Mouse (Mus musculus) central nervous system, embryonic 18 days (tissue): ENCODE results near the gene Umps. TPM values are rescaled to one million over a fixed set of nuclear protein-coding genes. Genes with fewer than 3 reads are reported as not detected.

ENCODE experiments used
- polyA plus RNA-seq: library from polyadenylated mRNA; depleted of rRNA; stranded (reverse); fragments of >200 nt; gene quantifications from 2 replicates; pipeline ENCODE4 v1.2.3, GENCODE M21; 2012; rRNA removed

Gene Umps
- polyA plus RNA-seq, result 17.9 and 18.4 TPM in 2 replicates

DNA sequence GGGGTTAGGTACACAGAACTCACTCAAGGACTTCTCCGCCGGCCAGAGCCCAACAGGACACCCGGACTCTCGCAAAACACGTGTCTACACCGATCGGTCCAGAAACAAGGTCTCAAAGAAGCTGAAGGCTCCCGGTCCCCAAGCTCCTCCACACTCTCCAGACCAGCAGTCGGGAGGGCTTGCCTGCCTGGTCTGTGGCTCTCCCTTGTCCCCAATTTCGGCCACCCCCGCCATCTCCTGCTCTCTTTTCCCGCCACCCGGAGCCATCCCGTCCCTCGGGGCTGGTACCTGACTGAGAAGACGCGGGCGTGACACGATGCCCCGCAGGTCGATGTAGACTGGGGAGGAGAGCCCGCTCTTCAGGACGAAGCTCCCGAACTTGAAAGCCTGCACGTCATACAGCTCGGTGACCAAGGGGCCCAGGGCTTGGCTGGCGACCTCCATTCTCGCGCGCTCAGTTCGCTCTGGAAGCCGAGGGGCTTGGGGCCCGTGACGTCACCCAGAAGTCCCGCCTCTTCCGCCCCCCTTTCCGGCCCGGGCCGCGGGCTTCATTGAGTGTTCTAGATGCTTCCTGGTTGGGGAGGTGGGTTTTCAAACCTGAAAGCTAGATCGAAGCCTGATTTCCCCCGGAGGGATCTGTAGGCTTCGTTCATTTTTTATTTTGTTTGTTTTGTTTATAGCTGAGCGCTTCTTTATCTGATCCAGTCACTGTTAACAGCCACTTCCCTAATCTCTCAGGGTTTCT is at the start of gene Umps:
TSS of gene Umps (minus strand) at position 501 of the 745 bp plus-strand sequence.

Other genes with a start within 250 kb of the Umps start
- gene Muc13, start 173.0 kb downstream of the Umps start, polyA plus RNA-seq, result 0.04 and 0.06 TPM in 2 replicates
- gene Itgb5, start 137.4 kb downstream of the Umps start, polyA plus RNA-seq, result 25.1 and 31.3 TPM in 2 replicates